Mouse (Mus musculus): ENCODE results near the gene Cyp46a1. TPM values are rescaled to one million over a fixed set of nuclear protein-coding genes. Genes with fewer than 3 reads are reported as not detected.

Cyp46a1 gene
- polyA plus RNA-seq, 1 experiment from 2014 or later: 5.8 TPM

DNA sequence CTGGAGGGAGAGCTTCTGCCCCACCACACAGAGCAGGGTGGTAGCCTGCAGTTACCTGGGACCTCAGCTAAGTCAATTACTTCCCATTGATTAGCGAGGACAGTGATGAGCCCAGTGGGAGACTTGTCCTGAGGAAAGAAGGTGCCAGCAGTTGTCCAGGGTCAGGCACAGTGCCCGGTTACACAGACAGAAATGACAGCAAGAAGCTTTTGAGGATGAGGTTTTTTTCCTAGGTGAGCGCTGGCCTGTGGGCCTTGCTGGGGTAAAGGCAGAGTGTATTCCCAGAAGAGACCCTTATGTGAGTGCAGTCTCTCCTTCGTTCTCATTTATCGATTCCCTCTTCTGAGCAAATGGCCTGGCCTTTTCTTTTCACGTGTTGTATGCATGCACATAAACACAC, 17.5 kb upstream of the Cyp46a1 start:
- ATAC-seq (ENCODE audit: low read depth) (no peak), DNase-seq (ENCODE audit: low spot score) (no peak)
- Histone ChIP-seq H3K36me3 (ENCODE audit: control insufficient read depth, insufficient read depth, low read length) (no peaks in the 10 kb centered on the region), H3K27ac (replicated peaks; ENCODE audit: low read depth, low read length) (no peak overlapping the region), H3K4me1 (ENCODE audit: control insufficient read depth, insufficient read depth, low read length) (no peaks in the 10 kb centered on the region; the same call in 1 of the 2 replicates), H3K4me3 (ENCODE audit: low read depth, low read length) (no peak overlapping the region), H3K9ac (ENCODE audit: low read depth, low read length) (no peak overlapping the region), H3K27me3 (replicated peaks; ENCODE audit: control insufficient read depth, insufficient read depth, low read length) (peaks cover 61% of the 10 kb centered on the region), H3K9me3 (ENCODE audit: control insufficient read depth, low read length) (no peaks in the 10 kb centered on the region), H3K4me2 (ENCODE audit: low read depth, low read length) (no peak overlapping the region)
- 38% methylated on average over 6 of the region's 6 CpGs for WGBS

DNA sequence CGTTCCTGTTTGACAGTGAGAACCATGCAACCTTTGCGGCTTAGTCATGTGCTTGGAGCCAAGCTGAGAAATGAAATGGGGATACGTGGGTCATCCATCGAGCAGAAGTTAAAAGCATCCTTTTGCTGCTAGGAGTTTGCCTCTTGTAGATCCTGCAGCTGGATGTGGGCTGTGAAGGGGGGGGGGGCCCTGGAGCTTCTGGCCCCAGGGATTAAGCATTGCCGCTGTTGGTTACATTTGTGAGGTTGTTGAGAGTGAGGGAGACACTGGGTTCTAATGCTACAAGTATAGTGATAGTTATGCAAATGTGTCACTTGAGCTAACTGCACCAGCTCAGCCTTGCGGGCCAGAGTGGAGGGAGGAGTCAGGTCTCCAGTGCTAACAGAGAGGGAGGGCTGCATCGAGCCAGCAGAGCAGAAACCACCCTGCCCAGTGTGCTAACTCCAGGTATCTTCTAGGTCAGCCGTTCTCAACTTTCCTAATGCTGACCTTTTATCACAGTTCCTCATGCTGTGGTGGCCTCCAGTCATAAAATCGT, 16.9 kb upstream of the Cyp46a1 start:
- Histone ChIP-seq H3K27me3 (replicated peaks; ENCODE audit: control insufficient read depth, insufficient read depth, low read length) (peaks cover 65% of the 10 kb centered on the region), H3K4me1 (ENCODE audit: control insufficient read depth, insufficient read depth, low read length) (no peaks in the 10 kb centered on the region; the same call in 1 of the 2 replicates), H3K4me2 (ENCODE audit: low read depth, low read length) (no peak overlapping the region), H3K36me3 (ENCODE audit: control insufficient read depth, insufficient read depth, low read length) (no peaks in the 10 kb centered on the region), H3K27ac (replicated peaks; ENCODE audit: low read depth, low read length) (no peak overlapping the region), H3K4me3 (ENCODE audit: low read depth, low read length) (no peak overlapping the region), H3K9ac (ENCODE audit: low read depth, low read length) (no peak overlapping the region), H3K9me3 (ENCODE audit: control insufficient read depth, low read length) (no peaks in the 10 kb centered on the region)
- ATAC-seq (ENCODE audit: low read depth): no peak
- DNase-seq (ENCODE audit: low spot score): no peak
- WGBS: 12% methylated on average over 9 of the region's 9 CpGs

DNA sequence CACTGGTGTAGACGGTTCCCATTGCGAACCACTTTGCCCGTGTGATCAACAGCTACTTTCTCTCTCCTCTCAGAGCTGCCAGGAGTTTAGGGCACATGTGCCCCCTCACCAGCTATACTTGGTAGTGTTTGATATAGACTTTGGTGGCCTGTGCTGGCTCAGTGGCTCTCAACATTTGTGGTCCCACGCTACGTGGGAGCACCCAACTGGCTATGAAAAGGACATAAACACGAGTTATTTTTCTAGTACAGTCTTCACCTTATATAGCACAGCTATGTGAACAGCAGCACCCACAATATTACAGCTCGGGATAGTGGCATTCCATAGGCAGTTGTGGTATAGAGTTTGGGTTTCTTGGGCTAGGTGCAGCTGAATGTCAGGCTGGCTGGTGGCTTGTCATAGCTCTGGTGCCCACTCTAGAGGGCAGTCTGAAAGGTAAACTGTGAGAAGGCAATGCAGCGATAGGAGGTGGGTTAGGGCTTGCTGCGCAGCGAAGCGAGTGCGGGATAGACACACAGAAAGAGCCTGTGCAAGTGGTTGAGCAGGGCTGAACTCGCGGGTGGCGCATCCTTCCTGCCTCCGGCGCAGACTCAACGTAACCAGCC, 16.3 kb upstream of the Cyp46a1 start:
- ATAC-seq (ENCODE audit: low read depth): no peak; the same call in 1 of the 2 replicates
- Histone ChIP-seq H3K4me1 (ENCODE audit: control insufficient read depth, insufficient read depth, low read length) (no peaks in the 10 kb centered on the region; the same call in 1 of the 2 replicates), H3K27me3 (replicated peaks; ENCODE audit: control insufficient read depth, insufficient read depth, low read length) (peaks cover 65% of the 10 kb centered on the region), H3K27ac (replicated peaks; ENCODE audit: low read depth, low read length) (no peak overlapping the region), H3K4me3 (ENCODE audit: low read depth, low read length) (peak overlapping the region; percentile 19), H3K36me3 (ENCODE audit: control insufficient read depth, insufficient read depth, low read length) (no peaks in the 10 kb centered on the region), H3K9ac (ENCODE audit: low read depth, low read length) (no peak overlapping the region), H3K4me2 (ENCODE audit: low read depth, low read length) (peak overlapping the region; percentile 32; the same call in 1 of the 2 replicates), H3K9me3 (ENCODE audit: control insufficient read depth, low read length) (no peaks in the 10 kb centered on the region)
- 16% methylated on average over 14 of the region's 18 CpGs for WGBS
- no peak for DNase-seq (ENCODE audit: low spot score)

DNA sequence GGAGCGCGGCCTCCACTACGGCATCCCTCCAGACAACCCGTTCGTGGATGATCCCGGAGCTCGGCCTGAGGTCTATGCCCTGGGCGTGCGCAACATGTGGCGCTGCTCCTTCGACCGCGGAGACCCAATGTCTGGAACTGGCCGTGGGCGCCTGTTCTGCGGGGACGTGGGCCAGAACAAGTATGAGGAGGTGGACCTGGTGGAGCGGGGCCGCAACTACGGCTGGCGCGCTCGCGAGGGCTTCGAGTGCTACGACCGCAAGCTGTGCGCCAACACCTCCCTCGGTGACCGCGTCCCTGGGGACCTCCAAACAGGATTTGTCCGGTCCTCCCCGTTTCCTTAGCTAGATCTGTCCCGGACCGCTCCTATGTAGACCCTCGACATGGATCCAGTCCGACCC, 15.7 kb upstream of the Cyp46a1 start:
- DNase-seq (ENCODE audit: low spot score): no peak
- H3K9ac ChIP-seq (ENCODE audit: low read depth, low read length): no peak overlapping the region
- H3K4me3 ChIP-seq (ENCODE audit: low read depth, low read length): peak overlapping the region; percentile 19
- H3K9me3 ChIP-seq (ENCODE audit: control insufficient read depth, low read length): no peaks in the 10 kb centered on the region
- no peaks in the 10 kb centered on the region for H3K36me3 ChIP-seq (ENCODE audit: control insufficient read depth, insufficient read depth, low read length)
- H3K4me1 ChIP-seq (ENCODE audit: control insufficient read depth, insufficient read depth, low read length): no peaks in the 10 kb centered on the region; the same call in 1 of the 2 replicates
- peaks cover 65% of the 10 kb centered on the region for H3K27me3 ChIP-seq (replicated peaks; ENCODE audit: control insufficient read depth, insufficient read depth, low read length)
- 6% methylated on average over 19 of the region's 37 CpGs for WGBS
- peak overlapping the region; percentile 32 for H3K4me2 ChIP-seq (ENCODE audit: low read depth, low read length)
- ATAC-seq (ENCODE audit: low read depth): peak; percentile 4; the same call in 1 of the 2 replicates
- H3K27ac ChIP-seq (replicated peaks; ENCODE audit: low read depth, low read length): no peak overlapping the region

DNA sequence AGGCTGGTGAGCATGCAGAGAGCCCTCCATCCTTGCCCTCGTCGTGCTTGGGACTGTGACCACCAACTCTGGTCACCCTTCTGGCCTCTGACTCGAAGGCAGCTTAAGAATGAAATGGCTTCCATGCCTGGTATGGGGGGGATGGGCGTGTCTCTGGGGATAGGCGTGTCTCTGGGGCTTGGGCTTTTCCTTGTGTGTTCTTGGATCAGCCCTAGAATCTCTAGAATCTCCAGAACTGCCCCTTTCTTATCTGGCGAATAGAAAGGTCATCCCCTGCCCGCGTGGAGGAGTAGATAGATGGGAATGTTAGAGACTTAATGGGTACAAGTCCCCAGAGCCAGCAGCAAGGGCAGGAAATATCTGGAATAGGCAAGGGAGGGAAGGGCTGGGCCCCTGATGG, 14.1 kb upstream of the Cyp46a1 start:
- Histone ChIP-seq H3K9ac (ENCODE audit: low read depth, low read length) (no peak overlapping the region), H3K27ac (replicated peaks; ENCODE audit: low read depth, low read length) (no peak overlapping the region), H3K36me3 (ENCODE audit: control insufficient read depth, insufficient read depth, low read length) (no peaks in the 10 kb centered on the region), H3K9me3 (ENCODE audit: control insufficient read depth, low read length) (no peaks in the 10 kb centered on the region), H3K27me3 (replicated peaks; ENCODE audit: control insufficient read depth, insufficient read depth, low read length) (peaks cover 65% of the 10 kb centered on the region), H3K4me1 (ENCODE audit: control insufficient read depth, insufficient read depth, low read length) (no peaks in the 10 kb centered on the region; the same call in 1 of the 2 replicates), H3K4me3 (ENCODE audit: low read depth, low read length) (no peak overlapping the region), H3K4me2 (ENCODE audit: low read depth, low read length) (no peak overlapping the region)
- ATAC-seq (ENCODE audit: low read depth) (0 out of 2 replicates have a peak, but pooled peaks have one; percentile 6), DNase-seq (ENCODE audit: low spot score) (no peak)
- 13% methylated on average over 8 of the region's 8 CpGs for WGBS

DNA sequence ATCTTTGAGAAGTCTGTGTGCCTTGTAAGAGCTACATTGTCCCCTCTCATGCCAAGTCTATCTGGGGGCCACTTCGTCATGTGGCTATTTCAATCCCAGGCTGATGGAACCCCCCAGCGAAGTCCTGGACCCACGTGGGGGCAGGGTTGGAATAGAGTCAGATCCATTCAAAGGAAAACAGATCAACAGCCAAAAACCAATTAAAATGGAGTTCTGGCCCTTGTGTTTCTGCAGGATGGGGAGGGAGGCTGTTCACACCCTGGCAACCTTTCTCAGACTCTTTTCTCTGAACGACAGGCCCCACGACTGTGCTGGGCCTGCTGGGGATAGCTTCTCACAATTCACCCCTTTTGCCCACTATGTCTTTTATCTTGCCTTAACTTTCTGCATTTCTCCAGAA, 7.8 kb upstream of the Cyp46a1 start:
- ATAC-seq (ENCODE audit: low read depth) (no peak), DNase-seq (ENCODE audit: low spot score) (no peak)
- H3K27me3 ChIP-seq (replicated peaks; ENCODE audit: control insufficient read depth, insufficient read depth, low read length): peaks cover 52% of the 10 kb centered on the region
- H3K9ac ChIP-seq (ENCODE audit: low read depth, low read length): no peak overlapping the region
- no peak overlapping the region for H3K4me3 ChIP-seq (ENCODE audit: low read depth, low read length)
- peaks cover 9% of the 10 kb centered on the region; the same call in 1 of the 2 replicates for H3K4me1 ChIP-seq (ENCODE audit: control insufficient read depth, insufficient read depth, low read length)
- no peak overlapping the region for H3K4me2 ChIP-seq (ENCODE audit: low read depth, low read length)
- H3K27ac ChIP-seq (replicated peaks; ENCODE audit: low read depth, low read length): no peak overlapping the region
- WGBS: 51% methylated on average over 5 of the region's 5 CpGs
- H3K9me3 ChIP-seq (ENCODE audit: control insufficient read depth, low read length): no peaks in the 10 kb centered on the region
- H3K36me3 ChIP-seq (ENCODE audit: control insufficient read depth, insufficient read depth, low read length): no peaks in the 10 kb centered on the region

DNA sequence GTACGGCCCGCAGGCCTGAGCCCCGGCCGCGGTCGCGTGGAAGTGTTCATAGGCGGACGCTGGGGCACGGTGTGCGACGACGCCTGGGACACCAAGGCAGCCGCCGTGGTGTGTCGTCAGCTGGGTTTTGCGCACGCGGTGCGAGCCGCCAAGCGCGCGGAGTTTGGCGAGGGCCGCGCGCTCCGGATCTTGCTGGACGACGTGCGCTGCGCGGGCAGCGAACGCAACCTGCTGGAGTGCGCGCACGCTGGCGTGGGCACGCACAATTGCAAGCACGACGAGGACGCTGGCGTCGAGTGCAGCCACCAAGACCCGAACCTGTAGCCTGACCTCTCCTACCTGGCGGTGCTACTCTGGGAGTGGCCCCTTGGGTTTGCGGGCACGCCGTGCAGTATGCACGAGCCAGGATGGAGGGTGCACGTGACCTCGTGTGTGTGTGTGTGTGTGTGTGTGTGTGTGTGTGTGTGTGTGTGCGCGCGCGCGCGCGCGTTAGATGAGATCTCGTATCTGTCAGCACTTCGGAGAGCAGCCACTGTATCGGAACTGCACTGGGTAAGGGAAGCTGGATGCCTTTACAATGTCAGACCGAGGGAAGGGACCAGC, 6.2 kb upstream of the Cyp46a1 start:
- Histone ChIP-seq H3K4me3 (ENCODE audit: low read depth, low read length) (peak overlapping the region; percentile 47), H3K9me3 (ENCODE audit: control insufficient read depth, low read length) (no peaks in the 10 kb centered on the region), H3K4me2 (ENCODE audit: low read depth, low read length) (peak overlapping the region; percentile 80), H3K27me3 (replicated peaks; ENCODE audit: control insufficient read depth, insufficient read depth, low read length) (peaks cover 46% of the 10 kb centered on the region), H3K4me1 (ENCODE audit: control insufficient read depth, insufficient read depth, low read length) (peaks cover 9% of the 10 kb centered on the region; the same call in 1 of the 2 replicates), H3K27ac (replicated peaks; ENCODE audit: low read depth, low read length) (no peak overlapping the region), H3K9ac (ENCODE audit: low read depth, low read length) (peak overlapping the region; percentile 48), H3K36me3 (ENCODE audit: control insufficient read depth, insufficient read depth, low read length) (no peaks in the 10 kb centered on the region)
- DNase-seq (ENCODE audit: low spot score) (peak; percentile 75), ATAC-seq (ENCODE audit: low read depth) (peak; percentile 53)
- under 1% methylated on average over 26 of the region's 66 CpGs for WGBS

DNA sequence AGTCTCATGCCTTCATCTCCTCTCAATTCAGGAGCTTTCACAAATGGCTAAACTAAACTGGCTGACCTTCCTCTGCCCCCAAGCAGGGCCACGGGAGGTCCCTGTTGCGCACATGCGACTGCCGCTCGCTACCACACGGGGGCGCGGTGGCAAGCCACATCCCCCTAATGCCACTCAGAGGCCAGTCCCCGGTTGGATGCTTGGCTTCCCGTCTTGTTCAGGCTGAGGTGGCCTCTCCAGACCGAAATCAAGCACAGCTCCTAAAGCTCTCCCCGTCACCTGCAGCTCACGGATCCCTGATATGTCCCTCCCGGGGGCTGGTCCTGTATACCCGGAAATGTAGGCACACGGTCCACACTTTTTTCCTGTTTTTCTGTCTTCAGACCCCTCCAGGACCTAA, 1.1 kb upstream of the Cyp46a1 start:
- Histone ChIP-seq H3K4me3 (ENCODE audit: low read depth, low read length) (peak overlapping the region; percentile 72), H3K4me1 (ENCODE audit: control insufficient read depth, insufficient read depth, low read length) (peaks cover 13% of the 10 kb centered on the region), H3K9ac (ENCODE audit: low read depth, low read length) (peak overlapping the region; percentile 5; the same call in 1 of the 2 replicates), H3K27me3 (replicated peaks; ENCODE audit: control insufficient read depth, insufficient read depth, low read length) (peaks cover 34% of the 10 kb centered on the region), H3K4me2 (ENCODE audit: low read depth, low read length) (peak overlapping the region; percentile 100), H3K36me3 (ENCODE audit: control insufficient read depth, insufficient read depth, low read length) (no peaks in the 10 kb centered on the region), H3K27ac (replicated peaks; ENCODE audit: low read depth, low read length) (peak overlapping the region; percentile 9; the same call in 1 of the 2 replicates), H3K9me3 (ENCODE audit: control insufficient read depth, low read length) (no peaks in the 10 kb centered on the region)
- ATAC-seq (ENCODE audit: low read depth) (peak; percentile 64), DNase-seq (ENCODE audit: low spot score) (peak; percentile 88)
- WGBS: under 1% methylated on average over 16 of the region's 16 CpGs

Measured in embryonic facial prominence, embryonic 14.5 days (tissue).